Mouse (Mus musculus) cerebellum, adult 2 months (tissue): ENCODE data around the gene Tenm1. TPM values are rescaled to one million over a fixed set of nuclear protein-coding genes. Genes with fewer than 3 reads are reported as not detected.

Source experiments
- DNase-seq, 2 experiments: peaks; one replicate each; pipeline ENCODE4 v3.0.0; 2021
- H3K27ac ChIP-seq: fragments of 200-500 bp; 2 replicates; pipeline ENCODE4 v1.5.1; 2012; ENCODE audit warnings: low read length, control low read depth, inconsistent platforms; ENCODE audit not compliant: insufficient read depth
- H3K27me3 ChIP-seq: fragments of 200-500 bp; 2 replicates; pipeline ENCODE4 v1.6.1; 2012; ENCODE audit warnings: inconsistent platforms, mild to moderate bottlenecking, low read length, moderate library complexity; ENCODE audit not compliant: control insufficient read depth, insufficient read depth
- H3K4me1 ChIP-seq: fragments of 200-500 bp; 2 replicates; pipeline ENCODE4 v1.6.1; 2011; ENCODE audit warnings: low read length; ENCODE audit not compliant: control insufficient read depth, insufficient read depth
- H3K4me3 ChIP-seq: fragments of 200-500 bp; replicated peaks from 2 replicates; pipeline ENCODE3; 2011; ENCODE audit warnings: mild to moderate bottlenecking, low read depth, low read length, control low read depth; ENCODE audit not compliant: insufficient read depth
- CTCF ChIP-seq: fragments of 200-500 bp; IDR thresholded peaks from 2 replicates; pipeline ENCODE4 v1.5.1; 2011; ENCODE audit warnings: low read depth, mild to moderate bottlenecking, control low read depth, low read length, moderate library complexity, borderline replicate concordance; ENCODE audit not compliant: insufficient read depth
- POLR2A ChIP-seq: fragments of 200-500 bp; IDR thresholded peaks from 2 replicates; pipeline ENCODE4 v1.6.1; 2011; ENCODE audit warnings: low read length, control low read depth, borderline replicate concordance; ENCODE audit not compliant: insufficient read depth
- WGBS: fragments of 180-500 bp; shearing (Covaris S2); methylation state at CpG from one replicate; pipeline ENCODE4 v1.1.7; 2018; 5-methylcytosine and 5-hydroxymethylcytosine counted together
- polyA plus RNA-seq: library from polyadenylated mRNA; depleted of rRNA; stranded (reverse); fragments of >200 nt; gene quantifications from 2 replicates; pipeline ENCODE4 v1.2.3, GENCODE M21; 2012; rRNA removed

Gene Tenm1
- 46.4 and 56.4 TPM in 2 replicates for polyA plus RNA-seq

DNA sequence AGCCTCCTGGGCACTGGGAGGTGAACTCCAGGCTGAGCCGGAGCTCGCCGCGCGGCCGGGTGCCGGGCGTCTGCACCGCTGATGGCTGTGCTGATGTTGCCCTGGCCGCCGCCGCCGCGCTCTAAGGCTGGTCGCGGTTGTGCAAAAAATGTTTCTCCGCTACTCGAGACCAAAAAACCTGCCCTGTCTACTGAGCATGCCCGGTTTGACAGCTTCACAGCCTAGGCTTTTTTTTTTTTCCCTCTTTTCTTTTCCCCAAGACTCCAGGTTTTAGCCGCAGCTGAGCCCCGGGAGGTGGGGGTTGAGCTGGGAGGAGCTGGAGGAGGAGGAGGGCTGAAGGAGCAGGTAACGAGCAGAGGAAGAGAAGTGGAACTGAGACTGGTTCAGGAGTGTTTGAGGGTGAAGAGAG lies at the start of gene Tenm1:
Gene Tenm1 (minus strand): TSS at position 272 of the 409 bp plus-strand sequence.
- no peaks in the 10 kb centered on the region for H3K4me1 ChIP-seq
- no peaks in the 10 kb centered on the region for H3K27me3 ChIP-seq
- TF ChIP-seq POLR2A (peak; percentile 39; the same call in 1 of the 2 replicates), CTCF (no peak)
- WGBS = 13% methylated on average over 21 of the region's 22 CpGs
- DNase-seq = peak; percentile 76 to 87
- H3K27ac ChIP-seq = peak within 1 kb of the TSS; percentile 99
- H3K4me3 ChIP-seq = peak within 1 kb of the TSS; percentile 63

DNA sequence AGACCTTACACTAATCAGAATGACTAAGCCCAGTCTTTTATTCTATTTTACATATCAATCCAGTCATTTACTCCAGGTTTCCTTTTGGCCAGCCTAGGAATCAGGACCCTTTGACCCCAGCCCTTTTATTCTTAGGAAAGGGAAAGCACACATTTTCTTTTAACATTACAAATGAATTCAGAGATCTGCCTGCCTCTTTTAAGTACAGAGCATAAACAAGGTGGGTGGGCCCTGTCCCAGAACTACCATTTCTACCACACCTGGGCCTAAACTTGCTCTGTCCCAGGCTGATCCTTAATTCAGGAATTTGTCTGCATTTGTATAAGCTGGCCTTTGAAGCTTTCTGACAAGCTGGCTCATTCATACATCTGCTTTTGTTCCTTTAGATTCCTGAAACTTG lies 38.4 kb upstream of the Tenm1 start:
- Histone ChIP-seq H3K4me1 (no peaks in the 10 kb centered on the region), H3K27ac (no peak overlapping the region), H3K4me3 (no peak overlapping the region), H3K27me3 (no peaks in the 10 kb centered on the region)
- no peak for DNase-seq
- TF ChIP-seq POLR2A = no peak
- no peak for TF ChIP-seq CTCF

DNA sequence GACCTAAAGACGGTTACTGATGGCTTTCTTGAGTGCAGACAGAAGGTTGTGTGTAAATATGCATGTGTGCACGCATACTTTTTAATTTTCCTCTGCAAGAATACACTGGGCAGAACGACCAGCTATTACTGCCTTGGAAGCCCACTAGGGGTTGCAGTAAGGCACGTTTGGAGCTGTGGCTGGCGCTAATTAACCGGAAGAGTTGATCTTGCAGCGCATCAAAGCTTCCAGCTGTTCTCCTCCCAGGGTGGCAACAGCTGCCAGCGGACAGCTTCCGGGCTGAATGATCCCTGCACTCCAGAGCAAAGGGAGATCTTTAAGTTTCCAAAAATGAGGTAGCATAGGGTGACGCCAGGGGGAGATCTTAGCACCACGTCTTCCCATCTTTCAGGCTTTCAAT lies 1.7 kb upstream of the Tenm1 start:
- 6% methylated on average over 11 of the region's 11 CpGs for WGBS
- DNase-seq = peak; percentile 33 to 52

DNA sequence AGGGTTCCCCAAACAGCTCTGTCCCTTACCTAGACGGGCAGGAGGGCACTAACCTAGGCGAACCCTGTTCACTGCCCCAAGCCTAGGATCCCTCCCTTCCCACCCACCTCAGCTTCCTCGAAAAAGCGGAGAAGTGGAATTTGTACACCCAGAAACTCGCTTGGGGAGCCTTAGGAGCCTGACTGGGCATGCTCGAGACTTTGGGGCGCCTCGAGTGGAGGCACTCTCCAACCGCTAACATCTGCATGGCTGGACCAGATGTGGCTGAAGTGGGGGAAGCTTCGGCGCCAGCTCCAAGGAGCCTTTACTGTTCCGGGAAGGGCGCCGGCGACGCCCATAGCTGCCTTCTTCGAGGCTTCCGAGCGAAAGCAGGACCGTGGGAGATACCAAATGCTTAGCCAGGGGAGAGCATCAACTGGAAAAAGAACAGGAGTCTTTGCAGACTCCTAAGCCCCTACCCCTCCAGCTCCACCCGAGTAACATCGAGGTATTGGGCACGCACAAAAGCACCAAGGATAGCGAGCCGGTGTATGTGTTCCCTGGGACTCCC lies 1.1 kb upstream of the Tenm1 start:
- peak overlapping the region; percentile 63 for H3K4me3 ChIP-seq
- 6% methylated on average over 25 of the region's 25 CpGs for WGBS
- no peaks in the 10 kb centered on the region for H3K4me1 ChIP-seq
- H3K27me3 ChIP-seq = no peaks in the 10 kb centered on the region
- H3K27ac ChIP-seq = peak overlapping the region; percentile 99; the same call in 1 of the 2 replicates
- TF ChIP-seq POLR2A (peak; percentile 26; the same call in 1 of the 2 replicates), CTCF (no peak)
- DNase-seq = peak; percentile 65

More for the DNA sequence above, 1.7 kb upstream of the Tenm1 start:
- H3K4me3 ChIP-seq = peak overlapping the region; percentile 63
- no peaks in the 10 kb centered on the region for H3K4me1 ChIP-seq
- TF ChIP-seq CTCF = peak; percentile 30; the same call in 1 of the 2 replicates
- TF ChIP-seq POLR2A = no peak
- H3K27ac ChIP-seq = peak overlapping the region; percentile 32
- H3K27me3 ChIP-seq = no peaks in the 10 kb centered on the region

DNA sequence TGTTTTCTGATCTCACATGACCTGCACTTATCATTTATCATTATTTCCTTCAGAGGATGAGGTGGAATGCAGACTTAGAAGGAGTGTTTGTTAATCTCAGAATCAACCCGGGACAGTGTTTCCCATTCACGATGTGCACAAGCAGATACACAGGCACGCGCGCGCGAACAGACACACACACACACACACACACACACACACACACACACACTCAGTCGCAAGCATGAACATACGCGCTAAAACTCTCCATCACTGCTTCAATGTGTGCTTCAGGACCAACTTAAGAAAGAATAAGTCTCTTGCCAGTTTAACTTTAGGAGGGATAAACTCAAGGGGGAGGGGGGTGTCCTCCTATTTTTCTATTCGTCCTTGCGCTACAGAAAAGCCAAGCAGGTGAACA lies 411 bp upstream of the Tenm1 start:
- no peak for TF ChIP-seq CTCF
- TF ChIP-seq POLR2A = no peak

DNA sequence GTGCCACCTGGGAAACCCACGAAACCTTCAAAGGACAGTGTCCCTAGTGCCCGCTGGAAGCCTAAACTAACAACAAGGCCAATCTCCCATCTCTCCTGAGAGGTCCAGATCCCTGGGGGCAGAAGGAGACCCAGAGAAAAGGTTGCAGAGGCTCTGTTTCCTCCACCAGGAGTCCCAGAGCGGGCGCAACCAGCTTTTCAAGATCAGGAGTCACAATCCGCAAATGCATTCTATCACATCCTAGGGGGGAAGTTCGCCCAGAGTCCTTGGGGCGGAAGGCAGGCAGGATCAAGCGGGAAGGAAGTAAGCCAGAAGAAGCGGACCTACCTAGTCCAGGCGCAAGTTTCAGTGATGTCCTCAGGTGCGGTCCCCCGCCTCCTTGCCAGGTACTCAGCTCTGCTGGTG lies 963 bp downstream of the Tenm1 start:
- no peaks in the 10 kb centered on the region for H3K27me3 ChIP-seq
- H3K27ac ChIP-seq = peak overlapping the region; percentile 99
- peak overlapping the region; percentile 63 for H3K4me3 ChIP-seq
- WGBS = 5% methylated on average over 12 of the region's 12 CpGs
- peak; percentile 48 to 61 for DNase-seq
- H3K4me1 ChIP-seq = no peaks in the 10 kb centered on the region
- TF ChIP-seq POLR2A = no peak
- TF ChIP-seq CTCF = no peak

More for the DNA sequence above, 411 bp upstream of the Tenm1 start:
- peak overlapping the region; percentile 99; the same call in 1 of the 2 replicates for H3K27ac ChIP-seq
- no peaks in the 10 kb centered on the region for H3K4me1 ChIP-seq
- peak overlapping the region; percentile 63 for H3K4me3 ChIP-seq
- peak; percentile 39 to 44 for DNase-seq
- 6% methylated on average over 12 of the region's 12 CpGs for WGBS
- no peaks in the 10 kb centered on the region for H3K27me3 ChIP-seq

DNA sequence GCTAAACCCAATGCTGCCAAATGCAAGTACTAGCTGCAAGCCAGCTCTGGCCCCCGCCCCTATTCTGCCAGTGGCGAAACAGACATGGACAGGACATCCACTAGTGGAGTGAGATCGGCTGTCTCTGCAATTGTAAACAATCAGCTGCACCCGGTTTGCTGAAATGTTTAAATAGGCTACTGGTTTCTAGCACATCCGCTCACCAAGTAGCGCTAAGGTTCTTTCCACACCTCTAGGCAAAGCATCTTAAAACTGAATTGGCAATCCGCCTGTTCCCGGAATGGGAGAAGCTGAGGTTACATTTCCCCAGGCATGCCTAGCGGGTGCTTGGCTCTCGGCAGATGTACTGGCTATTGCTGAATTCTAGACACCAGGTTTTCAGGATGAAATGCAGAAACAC lies 1.8 kb downstream of the Tenm1 start:
- TF ChIP-seq POLR2A (peak; percentile 10; the same call in 1 of the 2 replicates), CTCF (no peak)
- H3K4me3 ChIP-seq = peak overlapping the region; percentile 63
- WGBS = 10% methylated on average over 10 of the region's 10 CpGs
- peak overlapping the region; percentile 99 for H3K27ac ChIP-seq
- DNase-seq = peak; percentile 69 to 75
- no peaks in the 10 kb centered on the region for H3K27me3 ChIP-seq
- H3K4me1 ChIP-seq = no peaks in the 10 kb centered on the region

DNA sequence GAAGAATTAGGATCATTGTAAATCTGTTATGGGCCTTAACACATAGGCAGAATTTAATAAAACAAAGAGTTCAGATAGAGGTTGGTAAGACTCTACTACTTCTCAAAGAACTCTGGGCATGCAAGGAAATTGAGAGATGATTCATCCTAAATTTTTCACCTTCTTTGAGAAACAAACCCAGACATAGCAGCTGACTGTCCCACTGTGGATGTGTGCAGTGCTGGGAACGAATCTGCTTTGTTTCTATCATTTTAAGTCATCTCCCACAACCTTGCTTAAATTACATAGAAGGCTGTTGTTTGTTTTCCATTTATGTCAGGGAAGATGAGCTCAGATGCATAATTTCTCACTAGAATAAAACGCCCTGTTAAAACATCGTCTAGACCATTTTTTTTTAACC lies 31.0 kb downstream of the Tenm1 start:
- Histone ChIP-seq H3K4me1 (no peaks in the 10 kb centered on the region), H3K27ac (no peak overlapping the region), H3K27me3 (no peaks in the 10 kb centered on the region), H3K4me3 (no peak overlapping the region)
- DNase-seq = no peak
- WGBS = 71% methylated on average over 3 of the region's 3 CpGs
- no peak for TF ChIP-seq POLR2A
- TF ChIP-seq CTCF = no peak
